8 mouse cellular contexts compared by ENCODE assay signal in genomic region chr16:91727433-91727832, GRCm38 (mm10). TPM values are rescaled to one million over a fixed set of nuclear protein-coding genes. Genes with fewer than 3 reads are reported as not detected.
DNase-seq lines count a peak whose midpoint lies in the region; ATAC-seq and TF ChIP-seq lines count a peak whose summit lies in the region.

No protein-coding gene starts in this region.

- peak overlapping the region; percentile 72; the same call in 1 of the 2 replicates for H3K9ac ChIP-seq in heart, embryonic 14.5 days (ENCODE audit: low read length)
- no peak overlapping the region for H3K9ac ChIP-seq in intestine, embryonic 14.5 days (ENCODE audit: low read length)

- no peak overlapping the region; a peak in 1 of 4 replicates for H3K27ac ChIP-seq in heart, embryonic 14.5 days (replicated peaks in 1 of 2; ENCODE audit: control insufficient read depth in 1 of 2, insufficient read depth in 1 of 2, low read depth in 2 of 2, low read length in 2 of 2)
- no peak overlapping the region for H3K27ac ChIP-seq in intestine, embryonic 14.5 days (ENCODE audit: low read depth)
- H3K27ac ChIP-seq in thymus, adult 2 months (ENCODE audit: control insufficient read depth, insufficient read depth, low read length), result no peak overlapping the region

- peak overlapping the region in 1 of 2 experiments; percentile 81; a peak in 2 of 4 replicates for H3K4me3 ChIP-seq in heart, embryonic 14.5 days (ENCODE audit: control insufficient read depth in 1 of 2, insufficient read depth in 1 of 2, low read depth in 1 of 2, low read length in 2 of 2)
- H3K4me3 ChIP-seq in intestine, embryonic 14.5 days (ENCODE audit: low read depth, low read length), result peak overlapping the region; percentile 84
- H3K4me3 ChIP-seq in thymus, adult 2 months (ENCODE audit: control insufficient read depth, insufficient read depth, low read length), result no peak overlapping the region

- no peak for DNase-seq in heart, adult 18-20 months
- DNase-seq in adrenal gland, postnatal 36 days, result peak; percentile 32 to 46
- no peak for DNase-seq in intestine, embryonic 14.5 days (ENCODE audit: low spot score)
- DNase-seq in right cerebral cortex, adult 2 months (ENCODE audit: low spot score in 2 of 2), result no peak
- DNase-seq in thymus, adult 2 months, result no peak
- DNase-seq in gastrocnemius, postnatal 25 days, result no peak

- peak overlapping the region; percentile 64 for H3K4me2 ChIP-seq in heart, embryonic 14.5 days (ENCODE audit: low read length)
- H3K4me2 ChIP-seq in intestine, embryonic 14.5 days (ENCODE audit: low read length), result peak overlapping the region; percentile 50

- WGBS in heart, embryonic 14.5 days, result 92% methylated on average over 15 of the region's 15 CpGs
- WGBS in intestine, embryonic 14.5 days, result 86% methylated on average over 15 of the region's 15 CpGs
- WGBS in thymus, adult 2 months, result 93% methylated on average over 15 of the region's 15 CpGs

- no peak for ATAC-seq in heart, embryonic 14.5 days (ENCODE audit: insufficient number of reproducible peaks, insufficient read depth, low FRiP score, low read depth)
- ATAC-seq in intestine, embryonic 14.5 days (replicated peaks; ENCODE audit: low FRiP score, low TSS enrichment, low read depth), result no peak
- ATAC-seq in megakaryocyte, adult 5-6 weeks (ENCODE audit: poor library complexity, severe bottlenecking), result peak; percentile 31

- TF ChIP-seq POLR2A in thymus, adult 2 months (IDR thresholded peaks at IDR 0.05; ENCODE audit: control insufficient read depth, extremely low read depth, insufficient read depth, low read length, poor library complexity), result no peak

- peaks cover 9% of the 10 kb centered on the region; the same call in 1 of the 2 replicates for H3K36me3 ChIP-seq in heart, embryonic 14.5 days (ENCODE audit: control insufficient read depth, insufficient read depth, low read length)
- H3K36me3 ChIP-seq in intestine, embryonic 14.5 days (ENCODE audit: control insufficient read depth, insufficient read depth, low read length), result no peaks in the 10 kb centered on the region
- no peaks in the 10 kb centered on the region for H3K36me3 ChIP-seq in thymus, adult 2 months (ENCODE audit: control insufficient read depth, insufficient read depth, low read length)

- no peaks in the 10 kb centered on the region for H3K9me3 ChIP-seq in heart, embryonic 14.5 days (ENCODE audit: control insufficient read depth, low read length)
- no peaks in the 10 kb centered on the region for H3K9me3 ChIP-seq in intestine, embryonic 14.5 days (ENCODE audit: control insufficient read depth, low read length)

- no peak for TF ChIP-seq CTCF in thymus, adult 2 months (IDR thresholded peaks at IDR 0.05; ENCODE audit: borderline replicate concordance, control insufficient read depth, extremely low read depth, insufficient read depth, low read length, poor library complexity)

- no peaks in the 10 kb centered on the region for H3K27me3 ChIP-seq in heart, embryonic 14.5 days (ENCODE audit: control insufficient read depth, insufficient read depth, low read length)
- no peaks in the 10 kb centered on the region for H3K27me3 ChIP-seq in intestine, embryonic 14.5 days (replicated peaks; ENCODE audit: control insufficient read depth, insufficient read depth, low read length)
- H3K27me3 ChIP-seq in thymus, adult 2 months (ENCODE audit: control insufficient read depth, insufficient read depth, low read length), result peaks cover 5% of the 10 kb centered on the region

- peaks cover 2 to 23% of the 10 kb centered on the region in 2 experiments for H3K4me1 ChIP-seq in heart, embryonic 14.5 days (ENCODE audit: control insufficient read depth in 2 of 2, insufficient read depth in 2 of 2, low read length in 2 of 2)
- peaks cover 20% of the 10 kb centered on the region for H3K4me1 ChIP-seq in intestine, embryonic 14.5 days (replicated peaks; ENCODE audit: control insufficient read depth, insufficient read depth, low read length)
- peaks cover 8% of the 10 kb centered on the region for H3K4me1 ChIP-seq in thymus, adult 2 months (replicated peaks; ENCODE audit: control insufficient read depth, insufficient read depth, low read length)

RNA-seq across cellular contexts. Expression of gene Cryzl1, which starts 1.3 kb away (rescaled TPM):
- 54.9 and 60.3 TPM in 2 replicates for polyA plus RNA-seq in heart, embryonic 14.5 days (2014; fragmentation: Nextera tagmentation; extraction: Ambion mirVana)
- total RNA-seq in heart, adult 18-20 months (2021), result 10 to 100 TPM; 23.0 to 25.0 TPM
- total RNA-seq in adrenal gland, postnatal 36 days (2021), result 10 to 100 TPM; 47.5 to 57.9 TPM
- 69.4 and 73.3 TPM in 2 replicates for polyA plus RNA-seq in intestine, embryonic 14.5 days (2014; fragmentation: Nextera tagmentation; extraction: Ambion mirVana)
- 61.0 and 73.7 TPM in 2 replicates for total RNA-seq in megakaryocyte, adult 5-6 weeks (2015)
- total RNA-seq in megakaryocyte, adult 5-6 weeks (2017), result 66.0 and 69.4 TPM in 2 replicates
- 19.1 and 21.7 TPM in 2 replicates for polyA plus RNA-seq in thymus, adult 2 months (2012; rRNA removed)
- 10 to 100 TPM; 12.1 to 20.0 TPM for total RNA-seq in gastrocnemius, postnatal 25 days (2021)

RNA-seq across cellular contexts. Expression of gene Itsn1, which starts 1.6 kb away (rescaled TPM):
- polyA plus RNA-seq in heart, embryonic 14.5 days (2014; fragmentation: Nextera tagmentation; extraction: Ambion mirVana), result 20.7 and 21.2 TPM in 2 replicates
- 10 to 100 TPM; 50.2 to 53.6 TPM for total RNA-seq in heart, adult 18-20 months (2021)
- total RNA-seq in adrenal gland, postnatal 36 days (2021), result 10 to 100 TPM; 33.6 to 49.3 TPM
- polyA plus RNA-seq in intestine, embryonic 14.5 days (2014; fragmentation: Nextera tagmentation; extraction: Ambion mirVana), result 22.5 and 22.7 TPM in 2 replicates
- total RNA-seq in megakaryocyte, adult 5-6 weeks (2015), result 12.0 and 15.6 TPM in 2 replicates
- total RNA-seq in megakaryocyte, adult 5-6 weeks (2017), result 12.5 and 24.2 TPM in 2 replicates
- polyA plus RNA-seq in thymus, adult 2 months (2012; rRNA removed), result 8.9 and 12.9 TPM in 2 replicates
- total RNA-seq in gastrocnemius, postnatal 25 days (2021), result 10 to 100 TPM; 55.3 to 60.5 TPM

RNA-seq across cellular contexts. Expression of gene Donson, which starts 38.9 kb away (rescaled TPM):
- 12.3 and 15.2 TPM in 2 replicates for polyA plus RNA-seq in heart, embryonic 14.5 days (2014; fragmentation: Nextera tagmentation; extraction: Ambion mirVana)
- 1 to 10 TPM; 2.9 to 3.6 TPM for total RNA-seq in heart, adult 18-20 months (2021)
- total RNA-seq in adrenal gland, postnatal 36 days (2021), result 1 to 10 TPM; 5.3 to 5.4 TPM
- 24.3 and 24.7 TPM in 2 replicates for polyA plus RNA-seq in intestine, embryonic 14.5 days (2014; fragmentation: Nextera tagmentation; extraction: Ambion mirVana)
- 17.8 and 32.6 TPM in 2 replicates for total RNA-seq in megakaryocyte, adult 5-6 weeks (2015)
- 23.5 and 50.1 TPM in 2 replicates for total RNA-seq in megakaryocyte, adult 5-6 weeks (2017)
- polyA plus RNA-seq in thymus, adult 2 months (2012; rRNA removed), result 19.5 and 28.8 TPM in 2 replicates
- total RNA-seq in gastrocnemius, postnatal 25 days (2021), result 1 to 10 TPM in 1 of 2 experiments, under 1 TPM in 1; 0.84 to 1.1 TPM

Comparison
In these comparisons a context has a peak if more than half of its experiments do, and no peak if none do; other contexts are left out.
1. DNase-seq: peak in adrenal gland, postnatal 36 days (2 of 2); none in heart, adult 18-20 months (0 of 2), intestine, embryonic 14.5 days (single experiment), right cerebral cortex, adult 2 months (0 of 2), thymus, adult 2 months (single experiment) and gastrocnemius, postnatal 25 days (single experiment).